Mouse (Mus musculus): Measurements from ENCODE around the gene Trpc1.

Gene Trpc1

GRCm38 (mm10) chr9:95697808-95698207, 52.4 kb downstream of the Trpc1 start:
- intact Hi-C loops (cut with DNase I): loop anchor here (5.0 to 10.0 kb wide), 2 partner anchors 156 to 157 kb away; partner anchors contain the start of gene Atr

DNA sequence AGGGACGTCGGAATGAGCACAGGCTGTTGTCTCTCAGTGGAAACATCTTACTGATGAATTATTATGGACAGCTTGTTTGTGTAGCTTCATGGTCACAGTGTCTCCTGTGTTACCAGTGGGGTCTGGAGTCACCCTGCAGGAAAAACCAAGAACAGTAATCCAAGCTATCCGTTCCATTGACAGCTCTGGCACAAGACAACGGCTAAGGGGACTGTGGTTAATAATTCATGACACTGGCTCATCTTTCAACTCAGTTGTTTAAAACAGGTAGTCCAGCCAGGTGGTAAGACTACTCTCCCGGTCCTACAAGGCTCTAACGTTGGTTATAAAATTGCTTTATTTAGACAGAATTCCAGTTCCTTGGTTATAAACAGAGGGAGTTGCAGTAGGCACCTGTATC, 53.6 kb downstream of the Trpc1 start:
- intact Hi-C loops (cut with DNase I): loop anchor here (5.0 to 10.0 kb wide), 2 partner anchors 154 to 158 kb away; partner anchors contain the start of gene Atr

DNA sequence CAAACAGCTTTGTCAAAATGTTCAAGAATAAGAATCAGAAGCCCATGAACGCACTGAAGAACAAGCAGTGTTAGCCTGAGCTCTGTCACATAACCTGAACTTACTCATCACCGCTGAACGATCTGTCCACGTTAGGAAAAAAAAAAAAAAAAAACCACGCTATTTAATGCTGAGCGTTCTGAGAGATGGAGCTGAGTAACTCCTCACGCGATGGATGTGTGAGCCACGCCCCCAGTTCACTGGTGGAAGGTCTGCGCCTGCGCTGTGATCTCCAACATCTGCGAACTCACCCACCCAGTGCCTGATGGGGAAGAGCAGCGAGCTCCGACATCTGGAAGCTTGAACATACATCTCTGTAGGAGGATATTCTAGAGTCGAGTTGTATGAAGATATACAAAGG, 55.2 kb downstream of the Trpc1 start:
- intact Hi-C loops (cut with DNase I): loop anchor here (5.0 to 10.0 kb wide), 2 partner anchors 153 to 160 kb away; partner anchors contain the start of gene Atr

- intact Hi-C loops (cut with DNase I): loop anchor here (10.0 kb wide), 1 partner anchor 160 kb away; the partner anchor contains the start of gene Atr
Observed at GRCm38 (mm10) chr9:95694526-95694925, 55.6 kb downstream of the Trpc1 start.

GRCm38 (mm10) chr9:95693528-95694100, 56.6 kb downstream of the Trpc1 start:
- intact Hi-C loops (cut with DNase I): loop anchor here (10.0 kb wide), 1 partner anchor 161 kb away; the partner anchor contains the start of gene Atr

GRCm38 (mm10) chr9:95692823-95693222, 57.4 kb downstream of the Trpc1 start:
- intact Hi-C loops (cut with DNase I): loop anchor here (10.0 kb wide), 1 partner anchor 162 kb away; the partner anchor contains the start of gene Atr

DNA sequence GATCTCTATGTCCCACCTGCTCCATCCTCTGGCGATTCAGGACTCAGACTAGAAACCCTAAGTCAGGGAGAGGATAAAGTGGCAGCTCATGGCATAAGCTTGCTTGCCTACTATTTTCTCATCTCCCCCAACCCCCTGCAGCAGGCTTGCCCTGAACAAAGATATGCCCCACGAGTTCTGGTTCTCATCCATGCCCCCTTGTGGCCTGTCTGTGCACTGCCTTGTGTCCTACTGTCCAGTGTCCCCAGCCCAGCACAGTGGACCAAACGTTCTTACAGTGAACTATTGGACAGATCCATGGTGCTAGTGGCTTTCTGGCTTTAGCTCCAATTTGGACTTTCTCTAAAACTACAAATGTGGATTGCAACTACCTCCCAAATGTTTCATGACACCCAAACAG, 62.1 kb downstream of the Trpc1 start:
- intact Hi-C loops (cut with DNase I): no loop called here

DNA sequence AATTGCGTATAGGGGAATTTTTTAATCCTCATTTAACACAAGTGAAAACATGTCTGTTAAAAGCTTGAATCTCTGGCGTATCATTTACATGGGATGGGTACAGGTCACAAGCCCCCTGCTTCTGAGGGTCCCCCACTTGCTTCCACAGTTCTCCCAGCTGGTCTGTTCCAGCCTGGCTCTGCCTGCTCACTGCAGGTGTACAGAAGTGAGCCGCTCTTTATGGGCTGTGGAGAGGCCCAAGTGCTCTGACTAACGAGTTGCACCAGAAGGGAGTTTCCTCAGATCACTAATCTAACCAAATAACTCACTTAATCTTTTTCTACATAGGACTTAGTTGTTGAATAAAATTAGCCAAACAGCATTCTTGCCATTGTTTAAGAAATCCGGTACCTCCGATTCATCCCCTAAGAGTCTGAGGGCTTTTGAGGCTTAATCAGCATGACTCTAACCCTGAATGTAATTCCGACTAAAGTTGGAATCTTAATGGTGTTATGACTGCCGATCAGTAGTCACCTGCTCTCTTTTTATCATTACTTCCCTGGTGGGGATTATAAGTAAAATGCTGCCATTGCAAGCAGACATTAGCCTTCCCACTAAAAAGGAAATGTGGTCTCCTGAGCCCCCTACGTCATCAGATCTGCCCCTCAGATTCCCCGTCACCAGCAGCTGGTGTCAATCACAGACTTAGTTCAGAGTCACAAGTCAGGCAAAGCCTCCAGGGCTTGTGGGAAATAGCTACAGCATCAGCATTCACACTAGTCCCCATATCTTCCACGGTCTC, 64.3 kb downstream of the Trpc1 start:
- intact Hi-C loops (cut with DNase I): no loop called here

DNA sequence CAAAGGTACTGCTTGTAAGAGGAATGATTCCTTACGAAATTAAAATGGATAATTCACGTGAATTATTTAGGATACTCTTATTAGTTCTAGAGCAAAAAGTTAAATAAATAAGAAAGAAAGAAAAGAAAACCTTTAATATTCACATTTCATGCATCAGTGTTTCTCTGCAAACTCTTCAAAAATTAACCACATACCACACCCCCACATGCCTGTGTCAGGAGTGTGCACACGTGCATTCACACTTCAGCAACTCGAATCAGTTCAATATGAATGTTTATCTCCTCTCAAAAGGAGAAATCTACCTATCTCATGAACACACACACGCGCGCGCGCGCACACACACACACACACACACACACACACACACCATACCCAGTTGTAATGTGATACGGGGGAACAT, 69.5 kb downstream of the Trpc1 start:
- intact Hi-C loops (cut with DNase I): no loop called here

- intact Hi-C loops (cut with DNase I): no loop called here
Observed at GRCm38 (mm10) chr9:95679966-95680365, 70.2 kb downstream of the Trpc1 start.

- intact Hi-C loops (cut with DNase I): no loop called here
Observed at GRCm38 (mm10) chr9:95676021-95676420, 74.2 kb downstream of the Trpc1 start.

DNA sequence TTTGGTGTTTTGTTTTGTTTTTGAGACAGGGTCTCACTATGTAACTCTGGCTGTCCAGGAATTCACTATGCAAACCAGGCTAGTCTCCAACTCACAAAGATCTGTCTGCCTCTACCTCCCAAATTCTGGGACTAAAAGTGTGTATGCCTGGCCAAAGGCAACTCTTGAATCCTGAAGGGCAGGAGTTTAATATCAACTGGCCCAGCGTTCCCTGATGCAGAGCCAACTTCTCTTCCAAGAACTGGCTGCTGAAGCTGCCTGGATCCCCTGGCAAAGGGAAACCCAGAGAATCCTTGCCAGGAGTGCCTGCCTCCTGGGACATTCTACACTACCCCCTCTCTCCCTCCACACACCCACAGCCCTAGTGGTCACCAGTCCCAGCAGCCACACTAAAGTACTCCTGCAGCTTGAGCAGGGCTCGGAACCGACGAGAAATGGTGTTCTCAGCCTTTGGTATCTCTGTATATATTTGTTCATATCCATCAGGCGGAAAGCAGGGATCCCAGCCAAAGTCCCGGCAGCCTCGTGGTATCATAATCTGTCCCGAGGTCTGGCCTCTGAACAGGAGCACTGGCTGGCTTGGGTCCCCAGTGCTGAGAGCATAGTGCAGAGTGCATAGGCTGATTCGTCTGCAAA, 75.0 kb downstream of the Trpc1 start:
- intact Hi-C loops (cut with DNase I): no loop called here

DNA sequence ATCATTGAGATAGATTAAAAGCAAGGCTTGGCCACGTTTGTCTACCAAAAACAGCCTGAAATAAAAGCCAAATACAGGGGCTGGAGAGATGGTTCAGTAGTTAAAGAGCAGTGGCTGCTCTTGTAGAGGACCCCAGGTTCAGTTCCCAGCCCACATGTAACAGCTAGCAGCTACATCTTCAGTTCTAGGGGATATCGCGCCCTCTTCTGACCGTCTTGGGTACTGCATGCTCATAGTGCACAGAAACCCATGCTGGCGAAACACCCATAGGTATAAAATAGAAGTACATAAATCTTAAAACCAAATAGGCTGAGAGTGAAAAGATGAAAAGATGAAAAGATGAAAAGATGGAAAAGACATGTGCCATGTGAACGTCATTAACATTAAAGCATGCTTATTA, 77.4 kb downstream of the Trpc1 start:
- intact Hi-C loops (cut with DNase I): no loop called here

DNA sequence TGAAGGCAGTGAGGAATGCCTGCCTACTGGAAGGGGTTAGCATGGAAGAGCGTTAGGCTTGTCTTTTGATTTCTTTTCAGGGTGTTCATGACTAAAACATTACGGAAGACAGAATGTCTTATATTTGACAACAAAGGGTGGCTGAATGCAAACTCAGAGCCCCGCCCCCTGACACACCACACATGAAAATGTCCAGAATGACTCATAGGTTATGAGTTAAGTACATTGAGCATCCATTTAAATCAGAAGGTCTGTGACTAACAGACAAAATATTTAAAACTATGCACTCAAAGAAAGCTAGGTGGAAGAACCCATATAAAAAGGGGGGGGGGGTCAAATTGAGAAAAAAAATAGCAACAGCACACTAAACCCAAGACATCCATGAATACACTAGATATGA, 77.8 kb downstream of the Trpc1 start:
- intact Hi-C loops (cut with DNase I): no loop called here

DNA sequence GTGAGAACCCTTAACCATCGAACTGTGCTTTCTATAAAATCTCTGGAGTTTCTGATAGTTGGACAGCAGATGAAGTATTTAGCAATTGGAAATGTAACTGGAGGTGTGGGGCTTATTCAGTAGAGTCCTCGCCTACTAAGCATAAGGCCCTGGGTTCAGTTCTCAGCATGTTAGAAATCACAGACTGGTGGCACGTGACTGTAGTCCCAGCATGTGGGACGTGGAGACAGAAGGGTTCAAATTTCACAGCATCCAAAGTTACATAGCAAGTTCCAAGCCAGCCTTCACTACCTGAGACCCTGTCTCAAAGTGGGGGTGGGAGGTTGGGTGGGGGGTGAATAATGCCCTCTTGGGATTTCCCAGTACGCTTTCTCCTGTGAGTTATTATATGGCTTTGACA, 81.9 kb downstream of the Trpc1 start:
- intact Hi-C loops (cut with DNase I): no loop called here

DNA sequence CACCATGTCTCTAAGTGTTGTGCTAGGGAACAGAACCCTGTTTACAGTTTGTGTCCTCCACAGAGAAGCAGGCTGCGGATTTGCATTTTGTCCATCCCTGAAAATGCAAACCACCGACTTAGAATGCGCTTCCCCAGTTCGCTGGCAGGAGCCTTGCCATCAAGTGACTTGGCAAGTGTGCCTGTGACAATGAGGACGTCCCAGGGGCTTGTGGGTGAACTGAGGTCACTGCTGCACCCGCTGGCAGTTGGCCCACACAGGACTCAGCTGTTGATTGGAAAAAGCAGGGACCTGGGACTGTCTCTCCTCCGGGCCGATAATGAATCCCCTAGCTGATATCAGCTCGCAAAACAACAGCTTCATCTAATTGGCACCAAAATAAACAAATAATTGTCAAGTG, 82.3 kb downstream of the Trpc1 start:
- intact Hi-C loops (cut with DNase I): no loop called here

DNA sequence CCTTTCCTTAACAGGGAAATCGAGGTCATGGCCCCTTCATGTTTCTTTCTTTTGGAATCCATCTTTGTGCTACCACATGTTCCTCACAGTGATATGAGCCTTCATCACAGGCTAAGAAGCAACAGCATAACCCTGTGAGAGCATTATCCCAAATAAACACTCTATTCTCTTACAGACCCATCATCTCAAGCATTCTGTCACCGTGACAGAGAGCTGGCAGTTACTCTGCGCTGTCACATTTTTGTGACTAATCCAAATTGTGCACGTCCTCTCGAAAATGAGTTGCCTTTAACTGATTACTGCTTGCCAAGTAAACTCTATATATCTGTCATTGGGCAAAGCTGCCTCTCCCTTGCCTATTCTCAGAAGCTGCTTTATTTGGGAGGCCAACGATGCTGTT, 84.3 kb downstream of the Trpc1 start:
- intact Hi-C loops (cut with DNase I): no loop called here

DNA sequence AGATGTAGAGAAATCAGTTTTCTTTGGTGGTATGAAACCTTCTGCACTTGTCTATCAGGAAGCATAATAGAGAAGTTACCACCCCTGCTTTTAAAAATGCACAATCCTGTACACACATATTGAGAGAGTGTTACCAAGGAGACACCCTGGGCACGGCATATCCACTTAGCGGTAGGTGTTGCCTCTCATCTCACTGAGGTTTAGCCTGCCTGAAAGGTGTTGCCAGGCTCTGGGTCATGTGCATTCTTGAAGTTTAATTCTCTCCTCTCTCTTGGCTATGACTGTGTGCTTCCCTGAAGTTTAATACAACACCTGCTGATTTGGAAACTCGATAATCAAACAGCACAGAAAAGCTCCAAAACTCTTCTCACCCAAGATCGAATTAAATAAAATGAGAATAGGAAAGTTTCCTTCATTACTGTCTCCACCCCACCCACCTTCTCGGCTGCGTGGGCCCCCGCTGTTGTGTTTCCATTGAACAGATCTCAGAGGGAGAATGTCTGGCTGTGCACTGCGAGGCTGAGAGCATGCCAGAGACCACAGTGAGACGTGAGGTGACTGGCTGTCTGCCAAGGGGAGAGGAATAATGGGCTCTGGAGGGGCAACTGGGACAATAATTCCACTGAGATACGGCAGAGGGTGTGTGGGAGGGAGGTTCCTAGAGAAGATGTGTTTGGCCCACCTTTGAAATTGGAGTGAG, 85.7 kb downstream of the Trpc1 start:
- intact Hi-C loops (cut with DNase I): no loop called here

DNA sequence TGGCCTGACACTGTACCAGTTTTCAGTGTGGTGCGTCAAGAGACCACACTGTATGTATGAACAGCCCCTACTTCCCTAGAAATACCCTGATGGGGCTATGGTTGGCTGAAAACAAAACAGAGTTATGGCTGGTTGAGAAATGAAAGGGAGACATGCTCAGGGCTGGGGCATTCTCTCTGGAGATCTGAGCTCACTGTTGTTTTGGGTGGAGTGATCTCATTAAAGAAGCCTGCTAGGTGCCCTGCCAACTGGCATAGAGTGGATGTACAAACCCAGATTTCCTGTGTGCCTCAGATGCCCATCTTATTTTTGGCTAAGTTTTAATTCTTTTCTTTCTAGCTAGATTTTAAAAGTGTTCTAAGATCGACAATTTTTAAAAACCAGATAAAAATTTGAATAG, 92.2 kb downstream of the Trpc1 start:
- intact Hi-C loops (cut with DNase I): no loop called here

Measured in adrenal gland (tissue).